In genomic region chr14:44789537-44790382, GRCm38 (mm10) we compare ENCODE assay signal across 21 mouse cellular contexts. TPM values are rescaled to one million over a fixed set of nuclear protein-coding genes. Genes with fewer than 3 reads are reported as not detected.
DNase-seq lines count a peak whose midpoint lies in the region; ATAC-seq and TF ChIP-seq lines count a peak whose summit lies in the region.
"Not testable (repeated sequence)": the region's sequence is repeated elsewhere in the genome, so short reads cannot be mapped to it uniquely, and the experiment has no call there.
"Had no signal": no experiment of that assay in that cellular context is flagged by ENCODE, and none has a peak within 500 bp of the region (broad histone marks: within the 10 kb centered on the region; RNA-seq: fewer than 3 reads in every experiment).

No protein-coding gene starts in this region.

- not testable (repeated sequence) for H3K27me3 ChIP-seq in intestine, postnatal 0 days (replicated peaks; ENCODE audit: control insufficient read depth, insufficient read depth, low read length); stomach, embryonic 15.5 days (replicated peaks)

- not testable (repeated sequence) for H3K9me3 ChIP-seq in intestine, postnatal 0 days (ENCODE audit: control insufficient read depth); stomach, embryonic 15.5 days

- not testable (repeated sequence) for H3K9ac ChIP-seq in intestine, postnatal 0 days (ENCODE audit: low read depth, low read length); stomach, embryonic 15.5 days

- H3K27ac ChIP-seq in intestine, postnatal 0 days (ENCODE audit: low read depth, low read length); stomach, embryonic 15.5 days: not testable (repeated sequence)

- DNase-seq in kidney, adult 8-10 months, result peak; percentile 50 to 58
- DNase-seq in kidney, postnatal 14 days, result peak; percentile 30
- DNase-seq in lung, postnatal 10 days, result peak; percentile 2

- H3K4me2 ChIP-seq in intestine, postnatal 0 days (replicated peaks; ENCODE audit: low read depth); stomach, embryonic 15.5 days: not testable (repeated sequence)

- H3K36me3 ChIP-seq in intestine, postnatal 0 days (ENCODE audit: control insufficient read depth, insufficient read depth); stomach, embryonic 15.5 days: not testable (repeated sequence)

- H3K4me1 ChIP-seq in intestine, postnatal 0 days (replicated peaks; ENCODE audit: control insufficient read depth, insufficient read depth, low read length); stomach, embryonic 15.5 days: not testable (repeated sequence)

- TF ChIP-seq CTCF in intestine, postnatal 0 days (IDR thresholded peaks at IDR 0.05; ENCODE audit: low read depth), result not testable (repeated sequence)

- not testable (repeated sequence) for H3K4me3 ChIP-seq in intestine, postnatal 0 days (ENCODE audit: low read depth, low read length); stomach, embryonic 15.5 days (replicated peaks)

- peak; percentile 60 to 75; a peak in 3 of 4 replicates for ATAC-seq in hematopoietic stem cell, adult 5-6 weeks (replicated peaks in 1 of 2; ENCODE audit: insufficient read depth in 1 of 2, low FRiP score in 2 of 2, low TSS enrichment in 1 of 2, low read depth in 1 of 2, poor library complexity in 2 of 2, severe bottlenecking in 2 of 2)
- peak; percentile 97 for ATAC-seq in intestine, postnatal 0 days
- ATAC-seq in stomach, embryonic 15.5 days (ENCODE audit: insufficient read depth, low FRiP score, low read depth), result 0 out of 2 replicates have a peak, but pooled peaks have one; percentile 22

- 48% methylated on average over 2 of the region's 2 CpGs for WGBS in intestine, postnatal 0 days
- WGBS in stomach, embryonic 15.5 days, result 58% methylated on average over 2 of the region's 2 CpGs

RNA-seq across cellular contexts. Expression of gene Gm8267, which starts 39.6 kb away (rescaled TPM):
- total RNA-seq in hematopoietic stem cell, adult 5-6 weeks (2017), result not detected in 2 replicates
- not detected in 2 replicates for polyA plus RNA-seq in intestine, postnatal 0 days (2015; fragmentation: Nextera tagmentation; extraction: Ambion mirVana)
- not detected in 2 replicates for polyA plus RNA-seq in stomach, embryonic 15.5 days (2015; fragmentation: Nextera tagmentation; extraction: Ambion mirVana)
- total RNA-seq: adrenal gland, adult 8-10 months; adrenal gland, postnatal 36 days; ES-E14; gastrocnemius, adult 2 months; gastrocnemius, postnatal 25 days; heart, postnatal 36 days had no signal
- polyA plus RNA-seq: cerebellum, adult 2 months; embryonic facial prominence, embryonic 11.5 days; embryonic facial prominence, embryonic 15.5 days; erythroblast, embryonic 14.5 days; forebrain, embryonic 10.5 days; forebrain, embryonic 14.5 days; heart, embryonic 13.5 days; heart, postnatal 0 days; hindbrain, embryonic 12.5 days had no signal

Comparison
In these comparisons a context has a peak if more than half of its experiments do, and no peak if none do; other contexts are left out.
1. ATAC-seq: peak in every context shown above with its lines; median percentile 97 in intestine, postnatal 0 days; 68 in hematopoietic stem cell, adult 5-6 weeks; 22 in stomach, embryonic 15.5 days.
2. DNase-seq: peak in every context shown above with its lines; median percentile 54 in kidney, adult 8-10 months; 30 in kidney, postnatal 14 days; 2 in lung, postnatal 10 days.